Mouse (Mus musculus): ENCODE data around the gene Gm17175.
"Not testable (repeated sequence)": the region's sequence is repeated elsewhere in the genome, so short reads cannot be mapped to it uniquely, and the experiment has no call there.

GRCm38 (mm10) chr14:51592039-51592438 is 18.2 kb upstream of the Gm17175 start, which contains the start of gene Gm17174:
- not testable (repeated sequence) for TF ChIP-seq CTCF, EP300 (IDR thresholded peaks at IDR 0.05; ENCODE audit: low read depth)
